In the genomic region with DNA sequence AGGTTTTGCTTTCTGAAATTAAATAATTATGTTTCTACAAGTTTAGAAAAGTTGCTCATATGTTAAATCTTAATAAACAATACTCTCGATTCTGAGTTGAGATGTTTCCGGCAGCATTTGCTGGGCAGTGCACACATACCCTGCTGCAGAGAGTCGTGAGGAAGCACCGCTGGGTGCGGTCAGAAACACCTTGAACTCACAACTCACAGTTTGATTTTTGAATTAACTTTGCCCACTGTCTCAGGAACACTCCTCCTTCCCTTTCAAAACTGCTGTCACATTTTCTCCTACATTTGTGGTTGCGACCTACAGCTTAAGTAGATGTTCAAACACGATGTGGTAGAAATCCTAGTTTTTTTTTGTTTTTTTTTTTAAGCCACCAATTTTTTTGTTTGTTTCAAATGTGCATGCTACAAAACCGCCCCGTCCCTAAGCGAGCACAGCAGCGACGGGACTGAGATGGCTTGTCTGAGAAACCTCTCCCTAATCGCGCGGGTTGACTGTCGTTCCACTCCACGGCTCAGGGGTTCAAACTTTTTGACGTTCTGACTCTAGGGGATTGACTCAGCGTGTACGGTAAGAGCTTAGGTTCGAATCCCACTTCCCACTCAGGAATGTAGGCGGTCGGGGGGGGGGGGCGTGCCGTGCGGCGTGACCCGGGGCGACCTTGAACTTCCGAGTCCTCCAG, we compare ENCODE assay signal across 8 mouse cellular contexts. TPM values are rescaled to one million over a fixed set of nuclear protein-coding genes. Genes with fewer than 3 reads are reported as not detected.
DNase-seq lines count a peak whose midpoint lies in the region; ATAC-seq and TF ChIP-seq lines count a peak whose summit lies in the region.

No protein-coding gene starts in this region.

- peak overlapping the region; percentile 66 for H3K4me2 ChIP-seq in intestine, postnatal 0 days (replicated peaks; ENCODE audit: low read depth)
- H3K4me2 ChIP-seq in neural tube, embryonic 12.5 days (replicated peaks): peak overlapping the region; percentile 76

- DNase-seq in gastrocnemius, adult 2 months: no peak
- no peak for DNase-seq in gastrocnemius, postnatal 14 days
- DNase-seq in CD4-positive, CD25-positive, alpha-beta regulatory T cell, adult 2 months (ENCODE audit: low read depth, low spot score): peak; percentile 32
- no peak for DNase-seq in gastrocnemius, adult 8-10 months (ENCODE audit: low spot score in 2 of 2)
- DNase-seq in layer of hippocampus, adult 18-20 months (ENCODE audit: low spot score in 2 of 2): no peak

- ATAC-seq in erythroid progenitor cell, adult 5-6 weeks (replicated peaks; ENCODE audit: low FRiP score, poor library complexity, severe bottlenecking): peak; percentile 55
- no peak; the same call in 1 of the 2 replicates for ATAC-seq in intestine, postnatal 0 days
- ATAC-seq in neural tube, embryonic 12.5 days (ENCODE audit: low FRiP score, low read depth): no peak; the same call in none of the 2 replicates

- no peaks in the 10 kb centered on the region for H3K27me3 ChIP-seq in intestine, postnatal 0 days (replicated peaks; ENCODE audit: control insufficient read depth, insufficient read depth, low read length)
- no peaks in the 10 kb centered on the region for H3K27me3 ChIP-seq in neural tube, embryonic 12.5 days (replicated peaks)

- no peak for TF ChIP-seq CTCF in gastrocnemius, adult 2 months (IDR thresholded peaks at IDR 0.05)
- peak; percentile 1; the same call in 1 of the 2 replicates for TF ChIP-seq CTCF in intestine, postnatal 0 days (IDR thresholded peaks at IDR 0.05; ENCODE audit: low read depth)

- H3K36me3 ChIP-seq in intestine, postnatal 0 days (ENCODE audit: control insufficient read depth, insufficient read depth): no peaks in the 10 kb centered on the region
- peaks cover 6% of the 10 kb centered on the region; the same call in 1 of the 2 replicates for H3K36me3 ChIP-seq in neural tube, embryonic 12.5 days

- WGBS in intestine, postnatal 0 days: 3% methylated on average over 26 of the region's 30 CpGs
- WGBS in neural tube, embryonic 12.5 days: 9% methylated on average over 30 of the region's 30 CpGs

- peak overlapping the region; percentile 96 for H3K4me3 ChIP-seq in gastrocnemius, adult 2 months
- peak overlapping the region; percentile 76 for H3K4me3 ChIP-seq in intestine, postnatal 0 days (ENCODE audit: low read depth, low read length)
- peak overlapping the region; percentile 82 for H3K4me3 ChIP-seq in neural tube, embryonic 12.5 days

- H3K4me1 ChIP-seq in intestine, postnatal 0 days (replicated peaks; ENCODE audit: control insufficient read depth, insufficient read depth, low read length): no peaks in the 10 kb centered on the region; the same call in 1 of the 2 replicates
- H3K4me1 ChIP-seq in neural tube, embryonic 12.5 days: peaks cover 4% of the 10 kb centered on the region; the same call in 1 of the 2 replicates

- H3K9me3 ChIP-seq in intestine, postnatal 0 days (ENCODE audit: control insufficient read depth): no peaks in the 10 kb centered on the region
- H3K9me3 ChIP-seq in neural tube, embryonic 12.5 days: no peaks in the 10 kb centered on the region

- H3K9ac ChIP-seq in intestine, postnatal 0 days (ENCODE audit: low read depth, low read length): peak overlapping the region; percentile 59
- H3K9ac ChIP-seq in neural tube, embryonic 12.5 days: peak overlapping the region; percentile 69

- H3K27ac ChIP-seq in gastrocnemius, adult 2 months: peak overlapping the region; percentile 95
- peak overlapping the region; percentile 67; the same call in 1 of the 2 replicates for H3K27ac ChIP-seq in intestine, postnatal 0 days (ENCODE audit: low read depth, low read length)
- H3K27ac ChIP-seq in neural tube, embryonic 12.5 days: 0 out of 2 replicates have a peak overlapping the region, but pooled peaks have one; percentile 59

- intact Hi-C loops in gastrocnemius, adult 2 months (cut with DNase I): loop anchor here (5.0 kb wide), 1 partner anchor 324 kb away; a partner anchor contains a TSS
- intact Hi-C loops in gastrocnemius, postnatal 14 days (cut with DNase I; ENCODE audit: low total_unique reads): no loop called here

RNA-seq across cellular contexts. Expression of a gene that starts 0.5 kb away (rescaled TPM):
- total RNA-seq in gastrocnemius, adult 2 months (2021): 10 to 100 TPM; 13.0 to 19.5 TPM
- 10 to 100 TPM; 10.9 to 11.6 TPM for total RNA-seq in gastrocnemius, postnatal 14 days (2021)
- 9.7 and 10.1 TPM in 2 replicates for total RNA-seq in erythroid progenitor cell, adult 5-6 weeks (2015; ENCODE audit: low replicate concordance)
- 1.2 and 3.2 TPM in 2 replicates for total RNA-seq in erythroid progenitor cell, adult 5-6 weeks (2017; ENCODE audit: low replicate concordance)
- 12.0 and 12.8 TPM in 2 replicates for polyA plus RNA-seq in intestine, postnatal 0 days (2015; fragmentation: Nextera tagmentation; extraction: Ambion mirVana)
- 22.0 and 22.6 TPM in 2 replicates for polyA plus RNA-seq in neural tube, embryonic 12.5 days (2016; fragmentation: Nextera tagmentation; extraction: Ambion mirVana)
- 10 to 100 TPM; 13.0 to 15.1 (median 14.0) TPM for total RNA-seq in gastrocnemius, adult 8-10 months (2022)
- total RNA-seq in layer of hippocampus, adult 18-20 months (2021): 10 to 100 TPM; 13.8 to 14.4 TPM

RNA-seq across cellular contexts. Expression of a gene that starts 0.6 kb away (rescaled TPM):
- 10 to 100 TPM; 19.5 to 37.1 TPM for total RNA-seq in gastrocnemius, adult 2 months (2021)
- total RNA-seq in gastrocnemius, postnatal 14 days (2021): 10 to 100 TPM; 19.5 to 25.1 TPM
- total RNA-seq in erythroid progenitor cell, adult 5-6 weeks (2015; ENCODE audit: low replicate concordance): 5.4 and 7.9 TPM in 2 replicates
- total RNA-seq in erythroid progenitor cell, adult 5-6 weeks (2017; ENCODE audit: low replicate concordance): 2.6 and 5.0 TPM in 2 replicates
- 7.5 and 9.2 TPM in 2 replicates for polyA plus RNA-seq in intestine, postnatal 0 days (2015; fragmentation: Nextera tagmentation; extraction: Ambion mirVana)
- 15.3 and 18.9 TPM in 2 replicates for polyA plus RNA-seq in neural tube, embryonic 12.5 days (2016; fragmentation: Nextera tagmentation; extraction: Ambion mirVana)
- 10 to 100 TPM; 22.4 to 28.6 (median 24.3) TPM for total RNA-seq in gastrocnemius, adult 8-10 months (2022)
- 10 to 100 TPM; 13.4 to 13.6 TPM for total RNA-seq in layer of hippocampus, adult 18-20 months (2021)
